Comparison of ENCODE assay signal across 8 mouse cellular contexts in genomic region chr5:105519976-105520300, GRCm38 (mm10). TPM values are rescaled to one million over a fixed set of nuclear protein-coding genes. Genes with fewer than 3 reads are reported as not detected.
DNase-seq lines count a peak whose midpoint lies in the region; ATAC-seq and TF ChIP-seq lines count a peak whose summit lies in the region.

No protein-coding gene starts in this region.

- DNase-seq in gastrocnemius, adult 2 months, result no peak
- DNase-seq in gastrocnemius, adult 18-20 months (ENCODE audit: low spot score), result no peak
- no peak for DNase-seq in thymus, adult 2 months
- no peak for DNase-seq in thymus, postnatal 4 days
- DNase-seq in limb, embryonic 14.5 days (ENCODE audit: low spot score), result no peak
- DNase-seq in stomach, postnatal 0 days (ENCODE audit: low spot score), result no peak
- no peak for DNase-seq in gastrocnemius, postnatal 14 days
- no peak for DNase-seq in cerebellum, adult 11 months

- TF ChIP-seq CTCF in gastrocnemius, adult 2 months (IDR thresholded peaks at IDR 0.05), result no peak
- no peak for TF ChIP-seq CTCF in thymus, adult 2 months (IDR thresholded peaks at IDR 0.05; ENCODE audit: borderline replicate concordance, control insufficient read depth, extremely low read depth, insufficient read depth, low read length, poor library complexity)
- no peak for TF ChIP-seq CTCF in stomach, postnatal 0 days (IDR thresholded peaks at IDR 0.05; ENCODE audit: low read depth)

- peaks cover 6% of the 10 kb centered on the region for H3K36me3 ChIP-seq in thymus, adult 2 months (ENCODE audit: control insufficient read depth, insufficient read depth, low read length)
- no peaks in the 10 kb centered on the region for H3K36me3 ChIP-seq in limb, embryonic 14.5 days (ENCODE audit: control insufficient read depth, insufficient read depth, low read length)
- no peaks in the 10 kb centered on the region for H3K36me3 ChIP-seq in stomach, postnatal 0 days (ENCODE audit: control insufficient read depth, insufficient read depth, low read length)

- H3K9ac ChIP-seq in limb, embryonic 14.5 days (ENCODE audit: low read depth, low read length, severe bottlenecking), result peak overlapping the region; percentile 80
- peak overlapping the region; percentile 76 for H3K9ac ChIP-seq in stomach, postnatal 0 days (ENCODE audit: low read length)

- H3K27ac ChIP-seq in gastrocnemius, adult 2 months, result peak overlapping the region; percentile 94
- H3K27ac ChIP-seq in thymus, adult 2 months (ENCODE audit: control insufficient read depth, insufficient read depth, low read length), result peak overlapping the region; percentile 57
- H3K27ac ChIP-seq in limb, embryonic 14.5 days (replicated peaks; ENCODE audit: low read depth, low read length), result peak overlapping the region; percentile 65; the same call in 1 of the 2 replicates
- H3K27ac ChIP-seq in stomach, postnatal 0 days (replicated peaks), result no peak overlapping the region; the same call in 1 of the 2 replicates

- H3K4me1 ChIP-seq in thymus, adult 2 months (replicated peaks; ENCODE audit: control insufficient read depth, insufficient read depth, low read length), result peaks cover 17% of the 10 kb centered on the region
- peaks cover 11% of the 10 kb centered on the region; the same call in 1 of the 2 replicates for H3K4me1 ChIP-seq in limb, embryonic 14.5 days (ENCODE audit: control insufficient read depth, insufficient read depth, low read length)
- no peaks in the 10 kb centered on the region for H3K4me1 ChIP-seq in stomach, postnatal 0 days (replicated peaks; ENCODE audit: control insufficient read depth, insufficient read depth)

- no peaks in the 10 kb centered on the region for H3K9me3 ChIP-seq in limb, embryonic 14.5 days (ENCODE audit: control insufficient read depth, low read length)
- H3K9me3 ChIP-seq in stomach, postnatal 0 days (ENCODE audit: control insufficient read depth, low read length), result no peaks in the 10 kb centered on the region

- TF ChIP-seq POLR2A in thymus, adult 2 months (IDR thresholded peaks at IDR 0.05; ENCODE audit: control insufficient read depth, extremely low read depth, insufficient read depth, low read length, poor library complexity), result no peak
- no peak for TF ChIP-seq POLR2A in limb, embryonic 14.5 days (IDR thresholded peaks at IDR 0.05; ENCODE audit: borderline replicate concordance, extremely low read depth, insufficient read depth, insufficient read length)

- no peak for TF ChIP-seq EP300 in stomach, postnatal 0 days (optimal IDR thresholded peaks at IDR 0.05)

- peak overlapping the region; percentile 94 for H3K4me2 ChIP-seq in limb, embryonic 14.5 days (replicated peaks; ENCODE audit: low read depth, low read length, severe bottlenecking)
- H3K4me2 ChIP-seq in stomach, postnatal 0 days (replicated peaks; ENCODE audit: low read depth), result peak overlapping the region; percentile 91

- WGBS in thymus, adult 2 months, result 2% methylated on average over 5 of the region's 5 CpGs
- 4% methylated on average over 5 of the region's 5 CpGs for WGBS in limb, embryonic 14.5 days
- WGBS in stomach, postnatal 0 days, result 12% methylated on average over 5 of the region's 5 CpGs

- H3K27me3 ChIP-seq in thymus, adult 2 months (ENCODE audit: control insufficient read depth, insufficient read depth, low read length), result no peaks in the 10 kb centered on the region
- no peaks in the 10 kb centered on the region for H3K27me3 ChIP-seq in limb, embryonic 14.5 days (ENCODE audit: control insufficient read depth, insufficient read depth, low read length)
- H3K27me3 ChIP-seq in stomach, postnatal 0 days (ENCODE audit: control insufficient read depth, insufficient read depth, low read length), result no peaks in the 10 kb centered on the region

- no peak for ATAC-seq in limb, embryonic 14.5 days (ENCODE audit: low FRiP score, low read depth)
- no peak for ATAC-seq in stomach, postnatal 0 days (ENCODE audit: low FRiP score, low TSS enrichment)

- H3K4me3 ChIP-seq in gastrocnemius, adult 2 months, result peak overlapping the region; percentile 96
- H3K4me3 ChIP-seq in thymus, adult 2 months (ENCODE audit: control insufficient read depth, insufficient read depth, low read length), result peak overlapping the region; percentile 97
- H3K4me3 ChIP-seq in limb, embryonic 14.5 days (replicated peaks; ENCODE audit: low read length), result peak overlapping the region; percentile 76
- H3K4me3 ChIP-seq in stomach, postnatal 0 days (ENCODE audit: low read depth, low read length), result peak overlapping the region; percentile 67

- intact Hi-C loops in gastrocnemius, adult 2 months (cut with DNase I), result loop anchor here (1.0 to 5.0 kb wide), 3 partner anchors 67 to 134 kb away; no protein-coding TSS in a partner anchor
- intact Hi-C loops in gastrocnemius, postnatal 14 days (cut with DNase I; ENCODE audit: low total_unique reads), result loop anchor here (2.0 kb wide), 1 partner anchor 135 kb away; no protein-coding TSS in a partner anchor

RNA-seq across cellular contexts. Expression of gene Lrrc8c, which starts 0.8 kb away (rescaled TPM):
- 10 to 100 TPM in 1 of 2 experiments, 1 to 10 TPM in 1; 8.1 to 17.0 TPM for total RNA-seq in gastrocnemius, adult 2 months (2021)
- total RNA-seq in gastrocnemius, adult 18-20 months (2021), result 10 to 100 TPM in 1 of 2 experiments, 1 to 10 TPM in 1; 9.3 to 10.6 TPM
- 69.4 and 78.0 TPM in 2 replicates for polyA plus RNA-seq in thymus, adult 2 months (2012; rRNA removed)
- polyA plus RNA-seq in limb, embryonic 14.5 days (2012; rRNA removed), result 13.0 and 20.2 TPM in 2 replicates
- 19.6 and 19.7 TPM in 2 replicates for polyA plus RNA-seq in limb, embryonic 14.5 days (2014; fragmentation: Nextera tagmentation; extraction: Ambion mirVana)
- 5.2 and 7.3 TPM in 2 replicates for polyA plus RNA-seq in stomach, postnatal 0 days (2015; fragmentation: Nextera tagmentation; extraction: Ambion mirVana)
- 10 to 100 TPM; 15.1 to 17.9 TPM for total RNA-seq in gastrocnemius, postnatal 14 days (2021)
